Mouse (Mus musculus) brain, embryonic 14.5 days (tissue): ENCODE data around the gene Zfp106.

ENCODE experiments used
- CTCF ChIP-seq: fragments of 200-500 bp; IDR thresholded peaks from 2 replicates; pipeline ENCODE4 v1.5.1; 2012; ENCODE audit warnings: inconsistent platforms, mild to moderate bottlenecking, moderate library complexity, borderline replicate concordance; ENCODE audit not compliant: insufficient read depth, insufficient read length; ENCODE audit errors: extremely low read depth
- POLR2A ChIP-seq: fragments of 200-500 bp; IDR thresholded peaks from 2 replicates; pipeline ENCODE4 v1.6.1; 2012; ENCODE audit warnings: mild to moderate bottlenecking, inconsistent platforms, borderline replicate concordance; ENCODE audit not compliant: poor library complexity, insufficient read depth, insufficient read length, severe bottlenecking; ENCODE audit errors: extremely low read depth

GRCm38 (mm10) chr2:120578286-120578685 lies 14.6 kb upstream of the Zfp106 start:
- no peak for TF ChIP-seq CTCF
- no peak for TF ChIP-seq POLR2A
